Mouse (Mus musculus): Measurements from ENCODE around the gene Usp42.

The Usp42 gene

GRCm38 (mm10) chr5:143732180-143732891 lies at the start of gene Usp42:
Usp42 (minus strand) TSS chr5:143732280.
- peak; percentile 95 to 96 for DNase-seq (ENCODE audit: low spot score in 2 of 2)

GRCm38 (mm10) chr5:143760508-143760907 lies 28.4 kb upstream of the Usp42 start:
- no peak for DNase-seq (ENCODE audit: low spot score in 2 of 2)

- no peak for DNase-seq (ENCODE audit: low spot score in 2 of 2)
These were observed 27.5 kb upstream of the Usp42 start for GRCm38 (mm10) chr5:143759554-143759953.

- DNase-seq (ENCODE audit: low spot score in 2 of 2), result peak; percentile 81 to 86
These were observed 25.8 kb upstream of the Usp42 start for GRCm38 (mm10) chr5:143757755-143758443.

GRCm38 (mm10) chr5:143755529-143756141 lies 23.6 kb upstream of the Usp42 start:
- DNase-seq (ENCODE audit: low spot score in 2 of 2), result no peak

- no peak for DNase-seq (ENCODE audit: low spot score in 2 of 2)
These were observed 17.6 kb upstream of the Usp42 start for GRCm38 (mm10) chr5:143749630-143750208.

- peak in 1 of 2 experiments; percentile 31 for DNase-seq (ENCODE audit: low spot score in 2 of 2)
These were observed 482 bp downstream of the Usp42 start for GRCm38 (mm10) chr5:143731483-143732112.

GRCm38 (mm10) chr5:143730915-143731314 lies 1.2 kb downstream of the Usp42 start:
- no peak for DNase-seq (ENCODE audit: low spot score in 2 of 2)

GRCm38 (mm10) chr5:143721962-143722361 lies 10.1 kb downstream of the Usp42 start:
- no peak for DNase-seq (ENCODE audit: low spot score in 2 of 2)

GRCm38 (mm10) chr5:143712011-143712800 lies 19.9 kb downstream of the Usp42 start:
- DNase-seq (ENCODE audit: low spot score in 2 of 2), result no peak

GRCm38 (mm10) chr5:143711326-143711725 lies 20.8 kb downstream of the Usp42 start:
- DNase-seq (ENCODE audit: low spot score in 2 of 2), result peak in 1 of 2 experiments; percentile 44

GRCm38 (mm10) chr5:143706822-143707200 lies 25.3 kb downstream of the Usp42 start:
- no peak for DNase-seq (ENCODE audit: low spot score in 2 of 2)

- no peak for DNase-seq (ENCODE audit: low spot score in 2 of 2)
These were observed 25.9 kb downstream of the Usp42 start for GRCm38 (mm10) chr5:143706030-143706821.

- DNase-seq (ENCODE audit: low spot score in 2 of 2), result no peak
These were observed 26.5 kb downstream of the Usp42 start for GRCm38 (mm10) chr5:143705659-143705982.

- DNase-seq (ENCODE audit: low spot score in 2 of 2), result no peak
These were observed 27.0 kb downstream of the Usp42 start for GRCm38 (mm10) chr5:143704875-143705658.

GRCm38 (mm10) chr5:143701074-143701473 lies 31.0 kb downstream of the Usp42 start:
- no peak for DNase-seq (ENCODE audit: low spot score in 2 of 2)

GRCm38 (mm10) chr5:143700247-143700646 lies 31.8 kb downstream of the Usp42 start:
- DNase-seq (ENCODE audit: low spot score in 2 of 2), result no peak

GRCm38 (mm10) chr5:143698454-143698853 lies 33.6 kb downstream of the Usp42 start:
- DNase-seq (ENCODE audit: low spot score in 2 of 2), result no peak

GRCm38 (mm10) chr5:143696323-143696722 lies 35.8 kb downstream of the Usp42 start:
- no peak for DNase-seq (ENCODE audit: low spot score in 2 of 2)

GRCm38 (mm10) chr5:143690926-143691325 lies 41.2 kb downstream of the Usp42 start:
- DNase-seq (ENCODE audit: low spot score in 2 of 2), result no peak

Measured in urinary bladder, postnatal 4 days (tissue).